Mouse (Mus musculus) hindbrain, embryonic 12.5 days (tissue): ENCODE results near the gene Dgkg. TPM values are rescaled to one million over a fixed set of nuclear protein-coding genes. Genes with fewer than 3 reads are reported as not detected.

Experiments
- ATAC-seq: fragments of 200-750 bp; cut with Nextera tagmentation; 2 replicates; pipeline ENCODE4 v1.8.0; 2017; ENCODE audit warnings: moderate TSS enrichment; ENCODE audit not compliant: low FRiP score
- H3K27ac ChIP-seq: fragments of 300-500 bp; sonication (generic); 2 replicates; pipeline ENCODE4 v1.5.1; 2016; ENCODE audit warnings: mild to moderate bottlenecking
- H3K27me3 ChIP-seq: fragments of 300-500 bp; sonication (generic); 2 replicates; pipeline ENCODE4 v1.6.1; 2016; ENCODE audit warnings: mild to moderate bottlenecking
- H3K36me3 ChIP-seq: fragments of 300-500 bp; sonication (generic); 2 replicates; pipeline ENCODE4 v1.6.1; 2016; ENCODE audit warnings: mild to moderate bottlenecking
- H3K4me1 ChIP-seq: fragments of 300-500 bp; sonication (generic); 2 replicates; pipeline ENCODE4 v1.6.1; 2016
- H3K4me2 ChIP-seq: fragments of 300-500 bp; sonication (generic); replicated peaks from 2 replicates; pipeline ENCODE4 v1.6.1; 2016; ENCODE audit warnings: mild to moderate bottlenecking
- H3K4me3 ChIP-seq: fragments of 300-500 bp; sonication (generic); 2 replicates; pipeline ENCODE4 v1.5.1; 2016; ENCODE audit warnings: mild to moderate bottlenecking
- H3K9ac ChIP-seq: fragments of 300-500 bp; sonication (generic); 2 replicates; pipeline ENCODE4 v1.6.1; 2016; ENCODE audit warnings: mild to moderate bottlenecking, moderate library complexity
- H3K9me3 ChIP-seq: fragments of 300-500 bp; sonication (generic); replicated peaks from 2 replicates; pipeline ENCODE4 v1.6.1; 2016; ENCODE audit warnings: mild to moderate bottlenecking
- WGBS: fragments of 180-500 bp; shearing (Covaris S2); methylation state at CpG from one replicate; pipeline ENCODE4 v1.1.7; 2016; 5-methylcytosine and 5-hydroxymethylcytosine counted together
- polyA plus RNA-seq: library from polyadenylated mRNA; unstranded; fragments of >200 nt; fragmentation: Nextera tagmentation; extraction: Ambion mirVana; gene quantifications from 2 replicates; pipeline ENCODE4 v1.2.1, GENCODE M21; 2016

Gene Dgkg
- polyA plus RNA-seq = 0.17 and 0.31 TPM in 2 replicates

- ATAC-seq = peak; percentile 64
- Histone ChIP-seq H3K4me1 (peaks cover 15% of the 10 kb centered on the region), H3K9me3 (no peaks in the 10 kb centered on the region), H3K4me3 (peak within 1 kb of the TSS; percentile 47), H3K27ac (no peak within 1 kb of the TSS), H3K36me3 (no peaks in the 10 kb centered on the region), H3K9ac (peak within 1 kb of the TSS; percentile 56), H3K27me3 (peaks cover 52% of the 10 kb centered on the region), H3K4me2 (peak within 1 kb of the TSS; percentile 95)
- 1% methylated on average over 62 of the region's 63 CpGs for WGBS
Observed at GRCm38 (mm10) chr16:22656533-22657444, at the start of gene Dgkg. TSS of gene Dgkg (minus strand) at chr16:22657221.

- no peaks in the 10 kb centered on the region for H3K9me3 ChIP-seq
- H3K4me2 ChIP-seq = no peak overlapping the region
- no peak overlapping the region for H3K9ac ChIP-seq
- H3K36me3 ChIP-seq = no peaks in the 10 kb centered on the region
- 0 out of 2 replicates have a peak, but pooled peaks cover 3% of the 10 kb centered on the region for H3K4me1 ChIP-seq
- H3K4me3 ChIP-seq = no peak overlapping the region
- no peak for ATAC-seq
- H3K27ac ChIP-seq = no peak overlapping the region
- 58% methylated on average over 6 of the region's 6 CpGs for WGBS
- no peaks in the 10 kb centered on the region for H3K27me3 ChIP-seq
Observed at GRCm38 (mm10) chr16:22704946-22705345, 47.9 kb upstream of the Dgkg start.

GRCm38 (mm10) chr16:22704136-22704535 lies 47.1 kb upstream of the Dgkg start:
- Histone ChIP-seq H3K27ac (no peak overlapping the region), H3K4me2 (no peak overlapping the region), H3K36me3 (no peaks in the 10 kb centered on the region), H3K4me1 (0 out of 2 replicates have a peak, but pooled peaks cover 3% of the 10 kb centered on the region), H3K4me3 (no peak overlapping the region), H3K9me3 (no peaks in the 10 kb centered on the region), H3K27me3 (no peaks in the 10 kb centered on the region), H3K9ac (no peak overlapping the region)
- 92% methylated on average over 5 of the region's 5 CpGs for WGBS
- no peak for ATAC-seq

- Histone ChIP-seq H3K4me2 (no peak overlapping the region), H3K9me3 (no peaks in the 10 kb centered on the region), H3K9ac (no peak overlapping the region), H3K27ac (no peak overlapping the region), H3K36me3 (no peaks in the 10 kb centered on the region), H3K4me1 (no peaks in the 10 kb centered on the region), H3K4me3 (no peak overlapping the region), H3K27me3 (no peaks in the 10 kb centered on the region)
- ATAC-seq = no peak
- WGBS = 80% methylated on average over 13 of the region's 13 CpGs
Observed at GRCm38 (mm10) chr16:22698846-22699760, 42.1 kb upstream of the Dgkg start.

GRCm38 (mm10) chr16:22698101-22698500 lies 41.1 kb upstream of the Dgkg start:
- WGBS = 92% methylated on average over 8 of the region's 8 CpGs
- no peak overlapping the region for H3K4me2 ChIP-seq
- no peak overlapping the region for H3K9ac ChIP-seq
- H3K4me1 ChIP-seq = no peaks in the 10 kb centered on the region
- no peak for ATAC-seq
- H3K36me3 ChIP-seq = no peaks in the 10 kb centered on the region
- H3K27me3 ChIP-seq = no peaks in the 10 kb centered on the region
- H3K9me3 ChIP-seq = no peaks in the 10 kb centered on the region
- no peak overlapping the region for H3K4me3 ChIP-seq
- no peak overlapping the region for H3K27ac ChIP-seq

GRCm38 (mm10) chr16:22689622-22690021 lies 32.6 kb upstream of the Dgkg start:
- H3K4me1 ChIP-seq = no peaks in the 10 kb centered on the region
- ATAC-seq = no peak
- H3K4me2 ChIP-seq = no peak overlapping the region
- 89% methylated on average over 2 of the region's 2 CpGs for WGBS
- H3K9me3 ChIP-seq = no peaks in the 10 kb centered on the region
- H3K9ac ChIP-seq = no peak overlapping the region
- H3K27ac ChIP-seq = no peak overlapping the region
- H3K4me3 ChIP-seq = no peak overlapping the region
- no peaks in the 10 kb centered on the region for H3K36me3 ChIP-seq
- no peaks in the 10 kb centered on the region for H3K27me3 ChIP-seq

GRCm38 (mm10) chr16:22687711-22688230 lies 30.8 kb upstream of the Dgkg start:
- no peak overlapping the region for H3K27ac ChIP-seq
- H3K4me1 ChIP-seq = no peaks in the 10 kb centered on the region
- no peak for ATAC-seq
- no peak overlapping the region for H3K4me3 ChIP-seq
- 72% methylated on average over 8 of the region's 8 CpGs for WGBS
- no peak overlapping the region for H3K4me2 ChIP-seq
- H3K36me3 ChIP-seq = no peaks in the 10 kb centered on the region
- H3K27me3 ChIP-seq = no peaks in the 10 kb centered on the region
- no peak overlapping the region for H3K9ac ChIP-seq
- no peaks in the 10 kb centered on the region for H3K9me3 ChIP-seq

GRCm38 (mm10) chr16:22683605-22684004 lies 26.6 kb upstream of the Dgkg start:
- Histone ChIP-seq H3K27ac (no peak overlapping the region), H3K27me3 (no peaks in the 10 kb centered on the region), H3K9me3 (no peaks in the 10 kb centered on the region), H3K36me3 (no peaks in the 10 kb centered on the region), H3K4me1 (no peaks in the 10 kb centered on the region), H3K9ac (no peak overlapping the region), H3K4me2 (no peak overlapping the region), H3K4me3 (no peak overlapping the region)
- WGBS = 82% methylated on average over 3 of the region's 3 CpGs
- no peak for ATAC-seq

GRCm38 (mm10) chr16:22682727-22683126 lies 25.7 kb upstream of the Dgkg start:
- no peak for ATAC-seq
- H3K36me3 ChIP-seq = no peaks in the 10 kb centered on the region
- no peak overlapping the region for H3K9ac ChIP-seq
- no peak overlapping the region for H3K4me2 ChIP-seq
- H3K27ac ChIP-seq = no peak overlapping the region
- no peaks in the 10 kb centered on the region for H3K9me3 ChIP-seq
- no peaks in the 10 kb centered on the region for H3K4me1 ChIP-seq
- H3K27me3 ChIP-seq = no peaks in the 10 kb centered on the region
- H3K4me3 ChIP-seq = no peak overlapping the region

- no peak overlapping the region for H3K4me2 ChIP-seq
- no peak overlapping the region for H3K27ac ChIP-seq
- no peaks in the 10 kb centered on the region for H3K36me3 ChIP-seq
- H3K4me1 ChIP-seq = no peaks in the 10 kb centered on the region
- no peak overlapping the region for H3K9ac ChIP-seq
- H3K4me3 ChIP-seq = no peak overlapping the region
- H3K9me3 ChIP-seq = no peaks in the 10 kb centered on the region
- no peaks in the 10 kb centered on the region for H3K27me3 ChIP-seq
- ATAC-seq = no peak
- 69% methylated on average over 3 of the region's 3 CpGs for WGBS
Observed at GRCm38 (mm10) chr16:22679641-22680040, 22.6 kb upstream of the Dgkg start.

- H3K9me3 ChIP-seq = no peaks in the 10 kb centered on the region
- no peaks in the 10 kb centered on the region for H3K4me1 ChIP-seq
- H3K36me3 ChIP-seq = no peaks in the 10 kb centered on the region
- no peak overlapping the region for H3K27ac ChIP-seq
- no peak overlapping the region for H3K9ac ChIP-seq
- 90% methylated on average over 10 of the region's 10 CpGs for WGBS
- H3K4me2 ChIP-seq = no peak overlapping the region
- no peaks in the 10 kb centered on the region for H3K27me3 ChIP-seq
- H3K4me3 ChIP-seq = no peak overlapping the region
- no peak for ATAC-seq
Observed at GRCm38 (mm10) chr16:22674636-22675035, 17.6 kb upstream of the Dgkg start.

GRCm38 (mm10) chr16:22674164-22674563 lies 17.1 kb upstream of the Dgkg start:
- H3K9me3 ChIP-seq = no peaks in the 10 kb centered on the region
- ATAC-seq = no peak
- no peaks in the 10 kb centered on the region for H3K4me1 ChIP-seq
- H3K27me3 ChIP-seq = no peaks in the 10 kb centered on the region
- 76% methylated on average over 4 of the region's 4 CpGs for WGBS
- no peaks in the 10 kb centered on the region for H3K36me3 ChIP-seq
- H3K27ac ChIP-seq = no peak overlapping the region
- no peak overlapping the region for H3K4me2 ChIP-seq
- H3K9ac ChIP-seq = no peak overlapping the region
- H3K4me3 ChIP-seq = no peak overlapping the region
